Mouse (Mus musculus): ENCODE measurements at regions not wholly inside any gene's neighbourhood (a gene's known extent, or its start where the extent isn't known, plus 50 kb on each side); places are given as distances from the start of the nearest gene placed in this dataset.

DNA sequence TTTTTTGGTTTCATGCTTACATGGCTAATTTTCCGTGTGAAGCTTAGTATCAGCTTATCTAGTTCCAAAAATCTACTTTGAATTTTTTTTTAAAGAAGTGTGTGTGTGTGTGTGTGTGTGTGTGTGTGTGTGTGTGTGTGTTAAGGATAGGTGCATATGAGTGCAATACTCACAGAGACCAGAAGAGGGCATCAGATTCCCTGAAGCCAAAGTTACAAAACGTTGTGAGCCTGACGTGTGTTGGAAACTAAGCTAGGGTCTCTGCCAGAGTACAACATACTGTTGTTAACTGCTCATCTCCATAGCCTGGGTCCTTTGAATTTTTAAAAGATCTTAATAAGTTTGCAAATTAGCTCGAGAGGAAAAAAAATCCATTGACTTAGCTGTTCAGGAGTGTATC, 133.5 kb upstream of the Pitx1 start:
- no peaks in the 10 kb centered on the region for H3K4me1 ChIP-seq (replicated peaks; ENCODE audit: control insufficient read depth, insufficient read depth, low read length)
- no peaks in the 10 kb centered on the region for H3K36me3 ChIP-seq (replicated peaks; ENCODE audit: control insufficient read depth, insufficient read depth)
- H3K4me3 ChIP-seq (replicated peaks; ENCODE audit: low read length) = no peak overlapping the region
- H3K27me3 ChIP-seq (ENCODE audit: control insufficient read depth, insufficient read depth, low read length) = peaks cover 8% of the 10 kb centered on the region
- no peak for DNase-seq (ENCODE audit: low spot score)
- 87% methylated on average over 4 of the region's 4 CpGs for WGBS
- H3K4me2 ChIP-seq (replicated peaks) = no peak overlapping the region
- ATAC-seq (ENCODE audit: low FRiP score) = no peak
- H3K9me3 ChIP-seq (ENCODE audit: control insufficient read depth, low read length) = no peaks in the 10 kb centered on the region
- no peak overlapping the region for H3K27ac ChIP-seq
- H3K9ac ChIP-seq = no peak overlapping the region

GRCm38 (mm10) chr13:55967151-55967550, 131.2 kb upstream of the Pitx1 start:
- ATAC-seq (ENCODE audit: low FRiP score) (no peak), DNase-seq (ENCODE audit: low spot score) (no peak)
- Histone ChIP-seq H3K27ac (no peak overlapping the region), H3K9me3 (ENCODE audit: control insufficient read depth, low read length) (no peaks in the 10 kb centered on the region), H3K4me2 (replicated peaks) (no peak overlapping the region), H3K36me3 (replicated peaks; ENCODE audit: control insufficient read depth, insufficient read depth) (no peaks in the 10 kb centered on the region), H3K27me3 (ENCODE audit: control insufficient read depth, insufficient read depth, low read length) (peaks cover 23% of the 10 kb centered on the region), H3K4me1 (replicated peaks; ENCODE audit: control insufficient read depth, insufficient read depth, low read length) (0 out of 2 replicates have a peak, but pooled peaks cover 4% of the 10 kb centered on the region), H3K4me3 (replicated peaks; ENCODE audit: low read length) (no peak overlapping the region), H3K9ac (no peak overlapping the region)
- 77% methylated on average over 6 of the region's 6 CpGs for WGBS

DNA sequence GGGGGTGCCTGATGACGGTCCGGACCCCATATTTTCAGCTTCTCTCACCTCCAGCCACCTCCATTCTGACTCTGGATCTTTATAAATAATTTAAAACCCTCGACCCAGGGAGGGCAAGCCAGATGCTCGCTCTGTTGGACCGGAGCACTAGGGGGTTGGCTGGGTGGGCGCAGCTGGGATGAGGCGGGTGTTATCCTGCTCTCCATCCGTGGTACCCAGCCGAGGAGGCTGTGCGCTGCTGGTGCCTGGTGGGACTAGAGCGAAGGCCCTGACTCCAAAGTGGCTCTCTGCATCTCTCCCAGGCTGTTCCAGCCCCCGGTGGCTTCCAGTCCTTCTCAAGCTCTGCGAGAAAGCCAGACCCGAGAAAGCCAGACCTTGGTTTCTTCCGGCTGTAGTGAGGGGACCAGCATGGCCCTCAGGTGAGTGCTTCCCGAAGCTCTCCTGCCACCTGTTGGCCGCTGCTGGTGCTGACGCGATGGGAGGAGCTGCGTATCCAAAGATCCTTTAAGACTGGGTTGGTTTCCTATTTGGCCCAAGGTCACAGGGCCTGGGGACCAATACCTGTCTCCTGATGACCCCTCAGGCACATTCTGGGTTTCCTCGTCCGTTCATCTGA, 127.1 kb upstream of the Pitx1 start:
- peaks cover 47% of the 10 kb centered on the region for H3K27me3 ChIP-seq (ENCODE audit: control insufficient read depth, insufficient read depth, low read length)
- no peaks in the 10 kb centered on the region for H3K36me3 ChIP-seq (replicated peaks; ENCODE audit: control insufficient read depth, insufficient read depth)
- 0 out of 2 replicates have a peak, but pooled peaks cover 4% of the 10 kb centered on the region for H3K4me1 ChIP-seq (replicated peaks; ENCODE audit: control insufficient read depth, insufficient read depth, low read length)
- H3K4me2 ChIP-seq (replicated peaks) = peak overlapping the region; percentile 58
- peak; percentile 83 for DNase-seq (ENCODE audit: low spot score)
- ATAC-seq (ENCODE audit: low FRiP score) = peak; percentile 79
- H3K4me3 ChIP-seq (replicated peaks; ENCODE audit: low read length) = peak overlapping the region; percentile 23
- no peak overlapping the region for H3K27ac ChIP-seq
- H3K9me3 ChIP-seq (ENCODE audit: control insufficient read depth, low read length) = no peaks in the 10 kb centered on the region
- H3K9ac ChIP-seq = peak overlapping the region; percentile 34
- 4% methylated on average over 22 of the region's 22 CpGs for WGBS

DNA sequence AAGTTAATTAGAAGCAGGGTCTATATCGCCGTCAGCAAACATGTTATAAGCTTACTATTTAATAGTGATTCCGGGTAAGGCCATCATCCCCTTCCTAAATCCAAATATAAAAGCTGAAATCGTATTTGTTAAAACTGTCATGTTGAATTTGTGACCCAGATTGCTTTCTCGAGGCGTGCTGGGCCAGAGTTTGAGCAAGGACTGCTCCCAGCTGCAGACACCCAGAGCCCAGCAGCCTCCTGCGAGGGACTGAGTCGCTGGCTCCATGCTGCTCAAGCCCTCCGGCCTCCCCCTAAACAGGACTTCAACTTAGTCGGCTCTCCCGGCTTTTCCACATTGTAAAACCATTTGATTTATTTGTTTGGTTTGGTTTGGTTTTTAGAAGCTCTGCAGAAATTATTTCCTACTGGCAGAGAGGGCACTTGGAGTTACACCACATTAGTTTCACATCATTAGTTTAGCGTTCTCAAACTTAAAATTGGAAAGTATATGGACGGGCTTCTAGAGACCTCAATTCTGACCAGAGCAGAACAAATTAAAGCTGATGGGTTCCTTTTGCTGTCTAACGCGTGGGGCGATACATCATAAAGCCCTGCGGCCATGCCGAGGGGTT, 126.4 kb upstream of the Pitx1 start:
- no peak overlapping the region for H3K27ac ChIP-seq
- ATAC-seq (ENCODE audit: low FRiP score) (no peak), DNase-seq (ENCODE audit: low spot score) (no peak)
- no peaks in the 10 kb centered on the region for H3K36me3 ChIP-seq (replicated peaks; ENCODE audit: control insufficient read depth, insufficient read depth)
- peak overlapping the region; percentile 34; the same call in 1 of the 2 replicates for H3K9ac ChIP-seq
- H3K4me2 ChIP-seq (replicated peaks) = peak overlapping the region; percentile 58
- 0 out of 2 replicates have a peak overlapping the region, but pooled peaks have one; percentile 23 for H3K4me3 ChIP-seq (replicated peaks; ENCODE audit: low read length)
- WGBS = 15% methylated on average over 18 of the region's 18 CpGs
- 0 out of 2 replicates have a peak, but pooled peaks cover 4% of the 10 kb centered on the region for H3K4me1 ChIP-seq (replicated peaks; ENCODE audit: control insufficient read depth, insufficient read depth, low read length)
- no peaks in the 10 kb centered on the region for H3K9me3 ChIP-seq (ENCODE audit: control insufficient read depth, low read length)
- peaks cover 47% of the 10 kb centered on the region for H3K27me3 ChIP-seq (ENCODE audit: control insufficient read depth, insufficient read depth, low read length)

DNA sequence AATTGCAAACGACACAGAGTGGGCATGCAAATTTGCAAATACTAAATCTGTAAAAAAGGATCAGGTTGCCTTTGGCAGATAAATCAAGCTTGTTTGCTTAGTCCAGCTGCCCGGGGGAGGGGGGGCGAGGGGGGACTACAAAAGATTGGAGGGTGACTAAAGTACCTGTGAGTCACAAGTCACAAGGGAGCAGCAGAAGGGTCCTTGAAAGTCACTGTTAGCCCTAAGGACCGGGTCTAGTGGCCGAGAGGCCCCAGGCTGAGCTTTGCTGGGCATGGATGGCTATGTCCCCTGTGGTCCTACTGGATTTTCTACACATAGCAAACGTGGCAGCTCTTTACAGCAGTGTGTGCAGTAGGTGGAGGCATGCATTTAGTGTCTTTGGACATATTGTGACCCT, 118.4 kb upstream of the Pitx1 start:
- DNase-seq (ENCODE audit: low spot score) (no peak), ATAC-seq (ENCODE audit: low FRiP score) (no peak)
- no peak overlapping the region for H3K27ac ChIP-seq
- H3K4me3 ChIP-seq (replicated peaks; ENCODE audit: low read length) = no peak overlapping the region
- no peak overlapping the region for H3K9ac ChIP-seq
- H3K27me3 ChIP-seq (ENCODE audit: control insufficient read depth, insufficient read depth, low read length) = 0 out of 2 replicates have a peak, but pooled peaks cover 6% of the 10 kb centered on the region
- H3K9me3 ChIP-seq (ENCODE audit: control insufficient read depth, low read length) = no peaks in the 10 kb centered on the region
- no peaks in the 10 kb centered on the region for H3K36me3 ChIP-seq (replicated peaks; ENCODE audit: control insufficient read depth, insufficient read depth)
- H3K4me1 ChIP-seq (replicated peaks; ENCODE audit: control insufficient read depth, insufficient read depth, low read length) = no peaks in the 10 kb centered on the region
- no peak overlapping the region for H3K4me2 ChIP-seq (replicated peaks)
- 84% methylated on average over 6 of the region's 6 CpGs for WGBS

- no peak overlapping the region for H3K9ac ChIP-seq
- H3K9me3 ChIP-seq (ENCODE audit: control insufficient read depth, low read length) = no peaks in the 10 kb centered on the region
- no peak overlapping the region for H3K27ac ChIP-seq
- no peak overlapping the region for H3K4me3 ChIP-seq (replicated peaks; ENCODE audit: low read length)
- ATAC-seq (ENCODE audit: low FRiP score) = no peak
- 0 out of 2 replicates have a peak, but pooled peaks cover under 1% of the 10 kb centered on the region for H3K27me3 ChIP-seq (ENCODE audit: control insufficient read depth, insufficient read depth, low read length)
- no peaks in the 10 kb centered on the region for H3K4me1 ChIP-seq (replicated peaks; ENCODE audit: control insufficient read depth, insufficient read depth, low read length)
- 98% methylated on average over 2 of the region's 2 CpGs for WGBS
- H3K4me2 ChIP-seq (replicated peaks) = no peak overlapping the region
- DNase-seq (ENCODE audit: low spot score) = no peak
- no peaks in the 10 kb centered on the region for H3K36me3 ChIP-seq (replicated peaks; ENCODE audit: control insufficient read depth, insufficient read depth)
These were observed 117.4 kb upstream of the Pitx1 start for GRCm38 (mm10) chr13:55953426-55953825.

DNA sequence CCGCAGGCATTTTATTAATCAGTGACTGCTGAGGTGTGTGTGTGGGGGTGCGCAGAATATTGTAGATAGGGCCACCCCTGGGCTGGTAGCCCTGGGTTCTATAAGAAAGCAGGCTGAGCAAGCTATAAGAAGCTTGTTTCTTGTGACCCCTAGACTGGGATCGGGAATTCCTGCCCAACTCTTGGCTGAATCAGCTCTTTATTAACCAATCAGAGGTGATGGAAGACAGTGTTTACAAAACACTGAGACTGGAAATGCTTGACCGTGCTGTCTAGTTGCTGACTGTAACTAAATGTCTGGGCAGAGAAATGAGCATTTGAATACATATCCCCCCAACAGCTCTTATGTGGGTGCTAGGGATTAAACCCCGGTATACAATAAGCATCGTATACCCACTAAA, 114.8 kb upstream of the Pitx1 start:
- ATAC-seq (ENCODE audit: low FRiP score) (no peak), DNase-seq (ENCODE audit: low spot score) (no peak)
- Histone ChIP-seq H3K36me3 (replicated peaks; ENCODE audit: control insufficient read depth, insufficient read depth) (no peaks in the 10 kb centered on the region), H3K27me3 (ENCODE audit: control insufficient read depth, insufficient read depth, low read length) (no peaks in the 10 kb centered on the region), H3K4me3 (replicated peaks; ENCODE audit: low read length) (no peak overlapping the region), H3K4me1 (replicated peaks; ENCODE audit: control insufficient read depth, insufficient read depth, low read length) (no peaks in the 10 kb centered on the region), H3K4me2 (replicated peaks) (no peak overlapping the region), H3K27ac (no peak overlapping the region), H3K9ac (no peak overlapping the region), H3K9me3 (ENCODE audit: control insufficient read depth, low read length) (no peaks in the 10 kb centered on the region)
- 84% methylated on average over 6 of the region's 6 CpGs for WGBS

- no peak overlapping the region for H3K4me3 ChIP-seq (replicated peaks; ENCODE audit: low read length)
- no peaks in the 10 kb centered on the region for H3K4me1 ChIP-seq (replicated peaks; ENCODE audit: control insufficient read depth, insufficient read depth, low read length)
- H3K27me3 ChIP-seq (ENCODE audit: control insufficient read depth, insufficient read depth, low read length) = no peaks in the 10 kb centered on the region
- H3K9ac ChIP-seq = no peak overlapping the region
- no peaks in the 10 kb centered on the region for H3K36me3 ChIP-seq (replicated peaks; ENCODE audit: control insufficient read depth, insufficient read depth)
- no peaks in the 10 kb centered on the region for H3K9me3 ChIP-seq (ENCODE audit: control insufficient read depth, low read length)
- no peak for DNase-seq (ENCODE audit: low spot score)
- H3K27ac ChIP-seq = no peak overlapping the region
- H3K4me2 ChIP-seq (replicated peaks) = no peak overlapping the region
- no peak for ATAC-seq (ENCODE audit: low FRiP score)
- 58% methylated on average over 9 of the region's 9 CpGs for WGBS
These were observed 112.6 kb upstream of the Pitx1 start for GRCm38 (mm10) chr13:55948591-55948990.

GRCm38 (mm10) chr13:55948144-55948543, 112.2 kb upstream of the Pitx1 start:
- WGBS = 53% methylated on average over 2 of the region's 2 CpGs

More at GRCm38 (mm10) chr13:55948144-55948543, 112.2 kb upstream of the Pitx1 start:
- Histone ChIP-seq H3K27me3 (ENCODE audit: control insufficient read depth, insufficient read depth, low read length) (no peaks in the 10 kb centered on the region), H3K9ac (no peak overlapping the region), H3K4me2 (replicated peaks) (no peak overlapping the region), H3K4me1 (replicated peaks; ENCODE audit: control insufficient read depth, insufficient read depth, low read length) (no peaks in the 10 kb centered on the region), H3K4me3 (replicated peaks; ENCODE audit: low read length) (no peak overlapping the region), H3K36me3 (replicated peaks; ENCODE audit: control insufficient read depth, insufficient read depth) (no peaks in the 10 kb centered on the region), H3K27ac (no peak overlapping the region), H3K9me3 (ENCODE audit: control insufficient read depth, low read length) (no peaks in the 10 kb centered on the region)
- DNase-seq (ENCODE audit: low spot score) (no peak), ATAC-seq (ENCODE audit: low FRiP score) (no peak)
